Mouse (Mus musculus): ENCODE measurements around the gene Brd4.

GRCm38 (mm10) chr17:32263672-32264071, 20.9 kb downstream of the Brd4 start:
- TF ChIP-seq CTCF (IDR thresholded peaks at IDR 0.05; ENCODE audit: borderline replicate concordance, control insufficient read depth, extremely low read depth, insufficient read depth, low read length, poor library complexity) (no peak), POLR2A (IDR thresholded peaks at IDR 0.05; ENCODE audit: control insufficient read depth, extremely low read depth, insufficient read depth, low read length, poor library complexity) (no peak)
